Mouse (Mus musculus): ENCODE measurements around the gene Mgme1. TPM values are rescaled to one million over a fixed set of nuclear protein-coding genes. Genes with fewer than 3 reads are reported as not detected.

The Mgme1 gene
- total RNA-seq, 2 experiments from 2014 or later, result 9.8 to 11.5 TPM

DNA sequence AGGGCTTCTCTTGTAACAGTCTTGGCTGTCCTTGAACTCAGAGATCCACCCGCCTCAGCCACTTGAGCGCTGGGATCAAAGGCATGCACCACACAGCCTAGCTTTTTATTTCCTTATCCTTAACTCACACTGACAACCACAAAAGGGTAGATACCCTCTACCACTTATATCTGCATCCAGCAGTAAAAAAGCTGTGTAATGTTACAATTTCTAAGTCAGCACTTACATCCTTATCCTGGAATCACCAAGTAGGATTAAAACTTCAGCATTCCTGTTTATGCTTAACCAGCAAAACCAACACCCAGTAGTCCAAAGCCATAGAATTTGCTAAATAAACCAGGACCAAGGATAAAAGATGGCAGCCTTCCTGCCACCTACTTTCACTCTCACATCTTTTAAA, 7.6 kb upstream of the Mgme1 start:
- intact Hi-C loops (cut with DNase I), result loop anchor here (2.0 kb wide), 1 partner anchor 22 kb away; no protein-coding TSS in a partner anchor
- DNase-seq, result no peak

DNA sequence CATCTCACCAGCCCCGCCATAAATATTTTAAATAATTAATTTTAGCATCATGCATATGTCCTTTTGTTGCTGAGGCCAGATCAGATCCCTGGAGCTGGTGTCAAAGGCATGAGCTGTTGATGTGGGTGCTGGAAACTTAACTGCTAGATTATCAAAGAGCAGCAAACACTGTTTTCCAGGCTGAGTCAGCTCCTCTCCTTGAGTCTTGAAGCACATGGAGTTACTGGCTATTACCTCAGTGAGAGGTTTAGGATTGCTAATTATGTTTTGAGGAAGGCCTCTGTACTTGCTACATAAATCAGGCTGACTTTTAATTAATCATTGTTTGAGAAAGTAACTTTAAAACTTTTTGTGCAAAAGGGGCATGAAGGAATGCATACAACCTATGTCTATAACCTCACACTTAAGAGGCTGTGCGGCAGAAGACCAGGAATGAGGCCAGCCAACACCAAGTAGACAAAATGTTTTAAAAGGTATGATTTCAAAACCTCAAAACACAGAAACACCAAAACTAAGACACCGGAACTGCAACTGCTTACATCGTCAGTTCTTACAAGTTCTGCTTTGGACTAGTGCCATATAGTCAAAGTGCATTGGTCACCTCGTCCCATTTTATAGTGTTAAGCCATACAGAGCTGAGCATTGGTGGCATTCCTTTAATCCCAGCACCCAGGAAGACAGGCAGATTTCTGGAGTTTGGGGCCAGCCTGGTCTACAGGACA, 5.9 kb upstream of the Mgme1 start:
- intact Hi-C loops (cut with DNase I), result no loop called here
- no peak for DNase-seq

DNA sequence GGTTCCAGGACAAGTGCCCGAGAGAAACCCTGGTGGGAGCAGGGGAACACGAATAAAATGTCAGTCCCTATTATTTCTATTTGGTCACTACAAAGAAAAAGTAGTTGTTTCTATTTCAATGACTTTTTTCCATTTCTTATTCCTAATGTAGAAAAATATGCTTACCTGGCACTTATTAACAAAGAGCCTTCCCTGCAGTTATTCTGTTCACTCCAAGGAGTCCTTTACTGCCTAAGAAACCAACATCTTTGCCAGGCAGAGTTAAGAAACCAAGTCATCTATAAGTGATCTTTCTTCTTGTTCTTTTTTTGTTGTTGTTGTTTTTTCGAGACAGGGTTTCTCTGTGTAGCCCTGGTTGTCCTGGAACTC, 5.4 kb upstream of the Mgme1 start:
- no peak for DNase-seq
- intact Hi-C loops (cut with DNase I), result no loop called here

DNA sequence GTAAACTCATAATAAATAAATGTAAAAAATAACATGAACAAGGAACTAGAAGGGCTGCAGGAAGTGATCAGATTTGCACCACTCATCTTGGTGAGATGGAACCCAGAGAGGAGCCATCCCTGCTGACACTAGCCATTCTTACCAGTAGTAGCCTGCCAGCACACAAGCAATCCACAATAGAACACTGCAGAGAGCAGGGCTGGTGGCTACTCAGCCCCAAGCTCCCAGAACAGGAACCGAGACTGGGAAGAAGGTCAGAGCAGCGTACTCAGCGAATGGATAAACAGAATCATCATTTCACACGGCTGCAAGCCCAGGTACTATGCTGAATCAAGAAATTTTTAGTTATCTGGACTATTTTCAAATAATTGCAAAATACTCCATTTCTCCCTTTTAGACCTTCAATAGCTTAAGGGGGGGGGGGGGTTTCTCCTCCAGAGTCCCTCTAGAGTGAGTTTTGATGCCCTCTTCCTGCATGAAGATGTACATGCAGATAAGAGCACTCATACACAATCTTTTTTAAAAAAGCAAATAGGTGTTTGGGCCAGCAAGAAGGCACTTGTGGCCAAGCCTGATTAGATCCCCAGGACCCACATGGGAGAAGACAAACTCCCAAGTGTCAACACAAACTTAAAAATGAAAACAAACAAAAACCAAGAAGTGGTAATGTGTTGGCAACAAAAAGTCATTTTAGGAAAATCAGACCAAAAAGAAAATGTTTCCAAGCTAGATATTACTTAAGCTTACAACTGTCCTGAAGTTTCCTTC, 4.4 kb upstream of the Mgme1 start:
- intact Hi-C loops (cut with DNase I), result no loop called here
- DNase-seq, result no peak

DNA sequence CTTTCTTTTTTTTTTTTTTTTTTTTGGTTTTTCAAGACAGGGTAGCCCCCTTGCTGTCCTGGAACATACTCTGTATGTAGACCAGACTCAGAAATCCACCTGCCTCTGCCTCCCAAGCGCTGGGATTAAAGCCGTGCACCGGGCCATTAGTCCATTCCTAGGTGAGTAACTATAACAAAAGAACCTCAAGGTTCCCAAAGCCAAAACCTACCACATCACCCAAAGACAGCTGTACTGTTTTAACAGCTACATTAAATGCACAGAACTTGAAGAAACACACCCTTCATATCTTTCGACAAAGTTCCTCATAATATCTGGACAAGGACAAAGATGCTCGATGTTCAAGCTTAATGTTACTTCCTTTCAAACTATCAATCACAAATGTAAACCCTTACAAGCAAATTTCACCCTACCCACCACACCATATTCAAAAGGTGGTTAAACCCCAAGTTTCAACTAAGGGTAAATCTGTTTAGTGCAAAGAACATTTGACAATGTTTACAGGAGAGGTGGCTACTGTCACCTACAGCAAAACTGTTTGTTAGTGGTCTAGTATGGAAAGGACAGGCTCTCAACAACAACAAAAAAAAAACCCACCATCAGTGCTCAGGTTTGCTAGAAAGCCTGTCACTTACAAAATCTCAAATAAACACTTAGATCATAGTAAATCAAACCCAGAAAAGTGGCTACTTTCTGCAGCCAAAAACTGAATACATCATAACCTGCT, 3.3 kb upstream of the Mgme1 start:
- intact Hi-C loops (cut with DNase I), result no loop called here
- DNase-seq, result no peak

DNA sequence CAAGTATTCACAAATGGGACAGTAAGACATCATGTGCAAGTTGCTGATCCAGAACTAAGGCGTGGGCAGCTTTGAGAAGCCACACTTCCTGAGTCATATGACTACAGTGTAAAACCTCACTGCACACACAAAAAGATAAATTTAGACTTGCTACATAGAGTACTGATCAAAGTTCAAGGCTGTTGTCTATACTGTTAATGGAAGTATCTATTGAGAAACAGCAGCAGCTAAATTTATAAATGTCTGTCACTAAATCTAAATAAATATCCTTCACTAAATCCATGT, 2.8 kb upstream of the Mgme1 start:
- no peak for DNase-seq

DNA sequence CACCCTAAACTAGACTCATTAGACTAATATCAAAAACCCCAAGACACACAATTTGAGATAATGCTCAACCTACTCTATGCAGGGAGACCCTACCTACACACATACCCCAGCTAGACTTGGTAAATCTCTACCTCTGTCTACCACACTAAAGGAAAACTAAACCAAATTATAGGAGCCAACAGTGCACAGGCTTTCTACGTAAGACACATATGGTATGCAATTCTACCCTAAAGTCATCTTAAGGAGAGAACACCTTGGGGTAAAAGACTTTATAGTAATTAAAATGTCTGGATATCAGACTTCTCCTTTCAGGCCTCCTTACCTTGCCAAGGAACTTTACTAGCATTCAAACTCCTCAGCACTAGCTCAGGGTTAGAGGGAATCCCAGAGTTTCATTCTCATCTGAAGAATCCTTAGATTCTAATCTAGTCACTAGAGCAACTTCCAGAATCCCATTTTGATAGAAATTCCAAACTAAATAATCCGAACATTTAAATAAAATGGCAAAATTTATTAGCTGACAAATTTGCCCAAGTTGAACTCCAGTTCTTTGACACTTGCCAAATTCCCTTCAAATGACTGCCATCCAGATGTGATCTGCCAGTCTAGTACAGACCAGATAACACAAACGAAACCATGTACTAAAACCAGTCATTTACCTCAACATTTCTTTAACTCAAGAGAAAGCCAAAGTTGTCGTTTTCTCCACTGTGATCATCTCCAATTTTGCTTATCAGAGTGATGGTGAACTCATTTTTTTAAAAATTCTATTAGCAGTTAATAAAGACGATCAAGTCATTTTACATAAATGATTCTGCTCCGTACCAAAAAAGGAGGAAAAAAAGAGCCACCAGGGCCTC, 1.8 kb upstream of the Mgme1 start:
- DNase-seq, result no peak
- intact Hi-C loops (cut with DNase I), result no loop called here

More for the DNA sequence above, 2.8 kb upstream of the Mgme1 start:
- intact Hi-C loops (cut with DNase I), result no loop called here

DNA sequence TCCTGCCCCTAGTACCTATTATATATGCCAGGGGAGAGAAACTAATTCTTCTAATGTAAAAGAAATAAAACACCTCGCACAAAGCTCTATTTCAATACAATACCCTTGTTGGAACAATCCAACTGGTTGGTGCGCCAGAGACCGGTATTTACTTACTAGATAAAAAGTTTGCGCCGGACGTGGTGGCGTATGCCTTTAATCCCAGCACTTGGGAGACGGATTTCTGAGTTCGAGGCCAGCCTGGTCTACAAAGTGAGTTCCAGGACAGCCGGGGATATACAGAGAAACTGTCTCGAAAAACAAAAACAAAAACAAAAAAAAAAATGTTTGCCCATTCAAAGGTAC, 1.2 kb upstream of the Mgme1 start:
- peak in 1 of 2 experiments; percentile 28 for DNase-seq
- intact Hi-C loops (cut with DNase I), result no loop called here

DNA sequence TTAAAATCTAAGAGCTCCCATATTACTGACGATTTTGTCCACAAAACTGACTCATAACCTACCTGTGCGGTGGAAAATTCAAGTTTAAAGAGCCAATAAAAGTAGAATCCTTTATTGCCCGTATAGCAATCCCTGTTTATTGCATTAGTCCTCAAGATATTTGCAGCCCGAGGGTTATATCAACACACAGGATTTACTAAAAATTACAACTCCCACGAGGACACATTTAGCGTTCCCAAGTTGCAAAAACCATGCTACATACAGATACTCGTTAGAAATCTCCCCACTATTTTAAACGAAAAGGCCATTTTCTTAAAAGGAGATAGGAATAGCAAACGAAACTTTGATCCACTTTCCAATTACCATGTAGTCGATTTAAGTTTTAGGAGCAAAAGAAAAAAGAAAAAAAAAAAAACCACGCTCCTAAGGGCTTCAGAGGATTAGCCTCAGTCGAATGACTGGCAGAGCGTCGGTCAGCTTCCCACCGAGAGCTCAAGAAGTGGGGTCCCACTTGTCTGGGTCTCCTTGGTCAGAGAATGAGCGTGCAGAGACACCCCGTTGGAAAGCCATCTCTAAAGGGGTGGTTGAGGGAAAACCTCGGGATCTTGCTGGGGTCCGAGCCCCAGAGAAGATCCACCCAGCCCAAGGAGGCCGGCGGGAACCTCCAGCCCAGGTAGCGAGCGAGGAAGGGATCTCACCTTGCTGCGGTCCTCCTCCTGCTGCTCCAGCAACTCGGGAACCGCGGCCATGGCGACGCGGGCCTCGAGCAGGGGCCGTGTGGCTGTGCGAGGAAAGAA, 586 bp upstream of the Mgme1 start:
- intact Hi-C loops (cut with DNase I), result loop anchor here (2.0 to 5.0 kb wide), 2 partner anchors 259 to 353 kb away; partner anchors contain the start of genes Dstn and Rrbp1

DNA sequence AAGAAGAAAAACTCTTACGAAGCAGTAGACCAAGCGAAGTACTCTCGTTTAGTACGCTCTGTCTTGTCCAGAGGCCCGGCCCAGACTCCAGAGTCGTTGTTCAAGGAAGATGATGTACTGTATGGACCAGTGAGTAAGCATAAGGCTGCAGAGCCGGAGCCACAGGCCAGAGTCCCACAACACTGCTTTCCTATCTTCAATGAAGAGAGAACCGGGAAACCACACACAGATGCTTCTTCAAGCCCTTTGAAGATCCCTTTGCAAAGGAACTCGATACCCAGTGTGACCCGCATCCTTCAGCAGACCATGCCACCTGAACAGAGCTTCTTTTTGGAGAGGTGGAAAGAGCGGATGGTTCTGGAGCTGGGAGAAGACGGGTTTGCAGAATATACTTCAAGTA, 1.6 kb downstream of the Mgme1 start:
- intact Hi-C loops (cut with DNase I), result loop anchor here (5.0 kb wide), 1 partner anchor 355 kb away; the partner anchor contains the start of gene Dstn

More for the DNA sequence above, 586 bp upstream of the Mgme1 start:
- DNase-seq, result no peak

DNA sequence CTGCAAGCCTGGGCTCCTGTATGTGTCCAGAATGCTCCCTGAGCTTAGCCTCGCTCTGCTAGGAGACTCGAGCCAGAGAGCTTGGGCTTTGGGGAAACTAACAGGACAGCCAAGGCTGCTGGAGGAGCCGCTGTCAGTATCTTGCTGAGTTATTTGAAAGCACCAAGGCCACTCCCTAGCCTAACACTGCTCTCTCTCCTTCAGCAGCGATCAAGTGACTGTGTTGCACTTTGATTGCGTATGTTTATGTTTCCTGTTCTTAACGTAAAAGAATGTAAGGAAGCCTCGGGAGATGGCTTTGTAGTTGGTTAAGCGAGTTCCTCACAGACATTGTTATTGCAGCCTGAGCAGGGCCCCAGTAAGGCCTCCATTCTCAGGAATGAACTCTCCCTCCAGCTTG, 4.3 kb downstream of the Mgme1 start:
- intact Hi-C loops (cut with DNase I), result loop anchor here (5.0 kb wide), 1 partner anchor 357 kb away; the partner anchor contains the start of gene Dstn
- no peak for DNase-seq

More for the DNA sequence above, 1.6 kb downstream of the Mgme1 start:
- DNase-seq, result no peak

DNA sequence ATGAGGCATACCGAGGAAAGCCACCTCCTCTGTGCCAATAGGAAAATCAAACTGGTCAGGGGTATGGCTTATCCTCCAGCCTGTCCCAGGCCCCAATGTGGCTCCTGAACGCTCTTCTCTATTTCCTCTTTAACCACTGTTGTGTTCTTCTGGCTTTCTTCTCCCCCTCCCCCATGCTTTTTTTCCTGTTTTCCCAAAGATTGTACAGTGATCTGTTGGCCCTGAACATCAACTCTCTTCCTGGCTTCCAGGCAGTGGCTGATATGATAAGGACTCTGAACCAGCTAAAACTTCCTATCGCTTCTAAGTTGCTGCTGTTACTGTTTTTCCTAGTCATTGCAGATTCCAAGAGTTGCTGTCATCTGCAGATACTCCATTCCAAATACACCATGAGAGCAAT, 6.4 kb downstream of the Mgme1 start:
- no peak for DNase-seq
- intact Hi-C loops (cut with DNase I), result no loop called here

DNA sequence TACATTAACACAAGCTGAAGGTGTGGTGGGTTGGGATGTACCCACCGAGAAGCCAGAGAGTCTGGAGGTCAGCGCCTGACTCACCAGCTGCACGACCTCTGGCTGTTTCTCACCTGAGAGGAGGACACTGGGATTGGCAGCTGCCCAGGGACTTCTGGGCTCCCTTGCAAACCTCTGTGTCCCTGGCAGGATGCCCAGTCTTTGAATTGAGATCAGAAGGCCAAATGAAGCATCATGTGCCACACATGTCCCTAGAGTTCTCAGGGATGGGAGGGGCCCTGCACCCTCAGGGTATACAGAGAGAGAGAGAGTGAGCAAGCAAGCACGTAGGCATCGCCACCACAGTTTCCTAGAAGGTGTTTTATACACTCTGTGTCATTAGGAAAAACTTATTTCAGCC, 9.3 kb downstream of the Mgme1 start:
- peak; percentile 91 to 94 for DNase-seq
- intact Hi-C loops (cut with DNase I), result no loop called here

DNA sequence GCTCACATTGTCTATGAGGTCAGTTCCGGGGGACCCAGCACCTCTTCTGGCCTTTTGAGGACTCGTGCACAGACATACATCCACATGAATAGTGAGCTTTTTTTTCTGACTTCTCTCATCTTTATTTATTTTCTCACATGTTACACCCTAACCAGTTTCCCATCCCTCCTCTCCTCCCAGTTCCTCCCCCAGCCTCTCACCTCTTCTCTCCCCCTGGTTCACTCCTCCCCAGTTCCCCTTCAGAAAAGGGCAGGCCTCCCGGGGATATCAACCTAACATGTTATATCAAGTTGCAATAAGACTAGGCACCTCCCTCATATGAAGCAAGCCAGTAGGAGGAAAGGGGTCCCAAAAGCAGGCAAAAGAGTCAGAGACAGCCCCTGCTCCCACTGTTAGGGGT, 10.1 kb downstream of the Mgme1 start:
- intact Hi-C loops (cut with DNase I), result no loop called here

DNA sequence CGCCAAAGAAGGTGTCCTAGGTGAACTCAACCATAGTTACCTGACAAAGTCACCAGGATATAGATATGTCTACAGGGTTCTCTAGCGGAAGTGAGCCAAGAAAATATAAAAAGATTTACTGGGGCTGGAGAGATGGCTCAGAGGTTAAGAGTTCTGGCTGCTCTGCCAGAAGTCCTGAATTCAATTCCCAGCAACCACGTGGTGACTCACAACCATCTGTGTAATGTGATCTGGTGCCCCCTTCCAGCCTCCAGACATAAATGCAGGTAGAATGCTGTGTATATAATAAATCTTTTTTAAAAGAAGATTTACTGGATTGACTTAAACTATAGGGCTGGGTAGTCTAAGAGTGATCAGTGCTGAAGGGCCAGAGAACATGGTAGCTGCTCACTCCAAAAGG, 11.0 kb downstream of the Mgme1 start:
- intact Hi-C loops (cut with DNase I), result no loop called here
- no peak for DNase-seq

More for the DNA sequence above, 10.1 kb downstream of the Mgme1 start:
- no peak for DNase-seq

DNA sequence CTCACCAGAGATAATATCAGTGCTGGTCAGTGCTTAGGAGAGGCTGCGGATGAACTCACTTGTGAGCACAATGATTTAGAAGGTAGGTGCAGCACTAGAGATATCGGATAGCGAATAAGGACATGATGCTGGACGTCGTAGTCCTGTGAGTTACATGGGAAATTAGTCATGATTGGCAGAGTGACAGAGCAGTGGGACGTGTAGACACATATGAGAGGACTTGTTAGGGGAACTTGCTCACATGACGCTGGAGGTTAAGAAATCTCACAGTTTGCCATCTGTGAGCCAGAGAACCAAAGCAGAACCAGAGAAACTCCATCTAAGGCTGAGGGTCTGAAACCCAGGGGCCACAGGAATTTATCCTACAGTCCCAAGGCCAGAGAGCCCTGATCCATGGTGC, 19.9 kb downstream of the Mgme1 start:
- intact Hi-C loops (cut with DNase I), result no loop called here
- DNase-seq, result no peak

DNA sequence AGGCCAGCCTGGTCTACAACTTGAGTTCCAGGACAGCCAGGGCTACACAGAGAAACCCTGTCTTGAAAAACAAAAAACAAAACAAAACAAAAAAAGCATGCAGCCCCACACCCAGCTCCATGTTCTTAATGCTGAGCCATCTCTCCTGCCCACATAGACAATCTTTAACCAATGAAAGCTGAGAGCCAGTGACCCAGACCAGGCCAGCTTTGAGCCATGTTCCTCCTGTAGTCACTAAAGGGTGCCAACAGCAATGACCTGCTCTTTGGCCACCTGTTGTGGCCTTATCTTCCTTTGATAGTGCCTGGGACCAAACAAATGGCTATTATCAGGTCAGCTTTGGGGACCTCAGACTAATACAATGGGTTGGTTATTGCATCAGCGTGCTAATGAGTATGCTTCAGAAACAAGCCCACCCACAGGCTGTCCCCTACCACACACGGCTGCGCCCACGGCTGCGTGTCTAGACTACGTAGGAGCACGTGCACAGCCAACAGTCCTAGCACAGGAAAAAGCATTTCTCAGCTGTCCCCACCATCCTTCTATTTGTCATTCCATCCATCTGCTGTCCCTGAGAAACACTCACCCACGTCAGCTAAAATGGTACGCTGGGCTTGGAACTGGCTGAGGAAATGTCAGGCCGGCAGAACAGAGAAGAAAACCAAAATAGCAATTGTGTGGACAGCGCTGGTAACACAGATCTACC, 21.3 kb downstream of the Mgme1 start:
- no peak for DNase-seq
- intact Hi-C loops (cut with DNase I), result no loop called here

DNA sequence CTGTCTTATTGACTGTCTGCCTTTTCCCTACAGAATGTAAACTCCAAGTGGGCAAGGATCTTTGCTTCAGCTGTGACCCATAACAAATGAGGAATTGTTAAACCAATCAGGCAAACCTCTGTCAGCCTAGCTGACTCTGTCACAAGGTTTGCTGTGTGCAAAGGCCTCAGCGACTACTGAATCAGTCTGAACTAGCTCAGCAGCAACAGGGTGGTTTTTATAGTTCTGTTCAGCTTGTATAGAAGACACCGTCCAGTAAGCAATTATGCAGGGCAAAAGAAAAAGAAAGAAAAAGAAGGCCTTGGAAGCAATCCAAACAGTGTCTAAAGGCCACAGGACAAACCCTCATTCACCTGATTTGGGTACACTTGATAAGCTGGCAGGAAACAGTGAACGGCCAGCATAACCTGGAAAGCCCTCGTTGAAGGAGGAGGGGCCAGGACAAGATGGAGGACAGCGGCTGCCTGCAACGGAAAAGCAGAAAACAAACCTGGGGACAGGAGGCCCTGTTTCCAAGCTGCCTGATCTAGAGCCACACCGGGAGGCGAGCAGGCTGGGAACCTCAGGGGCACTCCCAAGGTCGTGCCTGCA, 24.8 kb downstream of the Mgme1 start:
- DNase-seq, result peak in 1 of 2 experiments; percentile 37
- intact Hi-C loops (cut with DNase I), result no loop called here
